Mouse (Mus musculus) heart, adult 9 months (tissue): ENCODE results near the gene Ltk.
A peak's percentile ranks its signal among the peaks of the same experiment; 100 is the strongest.

Experiments
- DNase-seq, 2 experiments: peaks; one replicate each; pipeline ENCODE4 v3.0.0; 2022; ENCODE audit warnings: low spot score in 2 of 2

Gene Ltk

GRCm38 (mm10) chr2:119760251-119760650 is at the start of gene Ltk:
Gene Ltk, minus strand, starts transcription at chr2:119760431.
- no peak for DNase-seq

DNA sequence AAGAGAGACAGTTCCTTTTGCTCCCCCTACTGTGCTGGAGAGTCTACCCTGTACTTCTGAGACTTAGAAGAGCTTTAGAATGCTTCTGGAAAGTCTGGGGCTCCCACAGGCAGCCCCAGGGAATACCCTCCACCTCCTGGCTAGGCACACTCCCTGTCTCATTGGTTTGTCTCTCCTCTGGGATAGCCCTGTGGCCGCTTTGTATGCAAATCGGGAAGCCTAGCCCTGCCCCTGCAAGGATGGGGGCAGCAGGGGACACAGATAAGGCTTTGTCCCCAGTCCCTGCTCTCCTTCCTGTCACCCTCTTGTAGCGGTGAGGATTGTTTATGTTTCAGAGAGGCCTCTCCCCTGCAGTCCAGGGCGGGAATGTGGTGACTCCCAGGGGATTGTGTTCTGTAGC is 48.6 kb upstream of the Ltk start:
- DNase-seq, result no peak

GRCm38 (mm10) chr2:119808438-119808837 is 48.2 kb upstream of the Ltk start:
- DNase-seq, result no peak

DNA sequence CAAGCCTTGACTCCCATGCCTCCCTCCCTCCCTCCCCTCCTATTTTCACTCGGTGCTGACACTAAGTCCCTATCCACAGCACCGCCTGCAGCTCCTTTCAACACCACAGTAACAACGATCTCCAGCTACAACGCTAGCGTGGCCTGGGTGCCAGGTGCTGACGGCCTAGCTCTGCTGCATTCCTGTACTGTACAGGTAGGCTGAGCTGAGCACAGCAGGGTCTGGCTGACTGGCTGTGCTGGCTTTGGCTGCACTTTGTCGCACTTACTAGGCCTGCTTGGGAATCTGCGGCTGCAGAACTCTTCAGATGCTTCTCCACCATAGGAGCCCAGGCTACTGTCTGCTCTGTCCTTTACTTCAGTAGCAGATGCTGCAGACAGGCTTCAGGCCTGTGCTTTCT is 45.3 kb upstream of the Ltk start:
- no peak for DNase-seq

DNA sequence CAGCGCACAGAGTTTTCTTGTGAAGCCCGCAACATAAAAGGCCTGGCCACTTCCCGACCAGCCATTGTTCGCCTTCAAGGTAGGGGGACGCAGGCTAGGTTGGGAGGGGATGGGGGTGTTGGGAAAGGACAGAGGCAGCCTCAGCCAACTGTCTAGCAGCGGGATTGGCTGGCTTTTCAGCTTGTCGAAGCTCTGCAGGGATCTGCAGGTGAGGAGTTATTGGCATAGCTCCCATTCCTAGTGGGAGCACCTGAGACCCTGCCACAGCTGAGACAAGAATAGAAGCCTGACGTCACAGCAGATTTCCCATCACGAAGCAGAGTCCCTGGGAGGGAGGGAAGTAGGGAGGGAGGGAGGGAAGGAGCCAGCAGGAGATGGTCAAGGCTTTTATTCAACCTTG is 44.5 kb upstream of the Ltk start:
- no peak for DNase-seq

- no peak for DNase-seq
Observed at GRCm38 (mm10) chr2:119804275-119804628, 44.0 kb upstream of the Ltk start.

GRCm38 (mm10) chr2:119803618-119804274 is 43.5 kb upstream of the Ltk start:
- no peak for DNase-seq

DNA sequence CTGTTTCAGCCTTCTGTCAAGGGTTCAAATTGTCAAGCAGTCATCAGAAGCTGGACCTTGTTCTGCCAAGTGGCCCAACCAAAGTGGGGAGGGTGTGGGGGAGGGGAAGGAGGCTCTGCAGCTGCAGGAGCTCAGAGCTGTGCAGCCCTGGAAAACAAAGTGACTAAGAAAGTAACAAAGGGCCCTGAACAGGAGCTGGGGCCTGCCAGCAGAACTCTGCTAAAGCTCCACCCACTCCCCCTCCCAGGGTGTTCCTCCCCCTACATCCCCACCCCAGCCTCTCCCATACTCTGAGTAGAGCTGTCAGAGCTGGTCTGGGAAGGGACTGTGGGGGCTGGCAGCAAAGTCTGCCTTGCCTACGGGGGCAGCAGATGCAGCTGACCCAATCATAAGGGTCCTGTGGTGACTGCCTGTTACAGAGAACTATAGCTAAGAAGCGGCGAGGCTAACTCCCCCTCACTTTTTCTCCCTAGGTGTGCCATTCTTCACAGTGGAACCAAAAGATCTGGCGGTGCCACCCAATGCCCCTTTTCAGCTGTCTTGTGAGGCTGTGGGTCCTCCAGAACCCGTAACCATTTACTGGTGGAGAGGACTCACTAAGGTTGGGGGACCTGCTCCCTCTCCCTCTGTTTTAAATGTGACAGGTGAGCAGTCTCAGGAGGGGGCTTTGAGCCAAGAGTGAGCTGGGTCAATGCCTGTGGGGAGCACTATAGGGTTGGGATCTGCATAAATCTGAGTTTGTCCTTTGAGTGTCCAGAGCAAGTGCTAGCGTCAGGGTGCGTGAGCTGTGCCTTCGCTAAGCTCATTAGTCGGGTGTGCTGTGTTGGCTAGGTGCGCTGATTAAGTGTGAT is 42.8 kb upstream of the Ltk start:
- DNase-seq, result no peak

GRCm38 (mm10) chr2:119800876-119801846 is 40.9 kb upstream of the Ltk start:
- no peak for DNase-seq

- DNase-seq, result no peak
Observed at GRCm38 (mm10) chr2:119799961-119800550, 39.8 kb upstream of the Ltk start.

- DNase-seq, result peak in 1 of 2 experiments; percentile 25
Observed at GRCm38 (mm10) chr2:119799181-119799960, 39.1 kb upstream of the Ltk start.

- peak; percentile 74 to 76 for DNase-seq
Observed at GRCm38 (mm10) chr2:119798246-119798927, 38.2 kb upstream of the Ltk start.

GRCm38 (mm10) chr2:119797279-119797783 is 37.1 kb upstream of the Ltk start, which contains the start of gene Tyro3:
Gene Tyro3, plus strand, starts transcription at chr2:119797733.
- no peak for DNase-seq

GRCm38 (mm10) chr2:119789996-119790395 is 29.8 kb upstream of the Ltk start:
- no peak for DNase-seq

DNA sequence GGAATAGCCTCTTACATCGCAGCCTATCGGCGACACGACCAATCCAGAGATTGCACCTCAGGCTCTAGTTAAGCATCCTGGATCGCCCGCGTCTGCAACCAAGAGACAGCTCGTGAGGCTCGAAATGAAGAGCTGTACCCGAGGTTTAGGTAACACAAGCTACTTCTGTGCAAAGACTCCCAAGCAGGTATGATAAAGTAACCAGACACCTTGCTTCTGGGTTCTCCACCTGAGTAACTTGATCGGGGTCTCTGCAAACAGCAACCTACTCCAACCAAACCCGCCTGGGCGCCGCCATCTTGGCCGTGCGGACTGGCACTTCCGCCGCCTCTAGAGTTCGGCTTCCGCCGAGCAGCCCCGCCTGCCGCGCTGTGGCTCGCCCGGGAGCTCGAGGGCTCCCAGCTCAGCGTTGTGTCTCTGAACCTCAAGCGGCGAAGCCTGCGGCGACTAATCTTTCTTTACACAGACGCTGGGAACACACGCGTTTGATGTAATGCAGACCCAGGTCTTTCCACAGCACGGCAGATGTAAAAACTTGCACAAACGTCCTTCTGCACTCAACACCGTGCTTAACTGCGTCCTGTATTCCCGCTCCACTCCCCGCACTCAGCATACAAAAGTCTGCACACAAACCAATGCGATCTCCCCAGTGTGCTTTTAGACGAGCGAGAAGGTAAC is 27.1 kb upstream of the Ltk start, which contains the start of gene Rpap1:
TSS of gene Rpap1 (minus strand) at position 332 of the 678 bp plus-strand sequence.
- DNase-seq, result peak; percentile 67 to 75

DNA sequence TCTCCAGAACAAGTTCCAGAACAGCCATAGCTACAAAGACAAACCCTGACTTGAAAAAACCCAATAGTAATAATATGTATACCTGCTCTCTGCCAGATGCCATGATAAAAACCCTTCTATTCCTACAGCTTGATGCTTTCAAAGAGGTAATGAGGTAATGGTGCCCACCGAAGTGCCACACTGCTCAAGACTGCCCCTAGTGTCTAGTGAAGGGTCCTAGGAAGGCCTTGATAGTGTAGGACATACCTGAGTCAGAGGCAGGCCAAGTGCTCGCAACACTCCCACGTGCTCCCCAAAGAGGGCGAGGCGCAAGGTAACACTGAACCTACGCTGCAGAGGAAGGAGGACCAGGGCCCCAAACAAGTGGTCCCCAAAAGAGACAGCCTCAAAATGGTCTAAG is 7.0 kb upstream of the Ltk start:
- DNase-seq, result no peak

GRCm38 (mm10) chr2:119763924-119764323 is 3.7 kb upstream of the Ltk start:
- no peak for DNase-seq

DNA sequence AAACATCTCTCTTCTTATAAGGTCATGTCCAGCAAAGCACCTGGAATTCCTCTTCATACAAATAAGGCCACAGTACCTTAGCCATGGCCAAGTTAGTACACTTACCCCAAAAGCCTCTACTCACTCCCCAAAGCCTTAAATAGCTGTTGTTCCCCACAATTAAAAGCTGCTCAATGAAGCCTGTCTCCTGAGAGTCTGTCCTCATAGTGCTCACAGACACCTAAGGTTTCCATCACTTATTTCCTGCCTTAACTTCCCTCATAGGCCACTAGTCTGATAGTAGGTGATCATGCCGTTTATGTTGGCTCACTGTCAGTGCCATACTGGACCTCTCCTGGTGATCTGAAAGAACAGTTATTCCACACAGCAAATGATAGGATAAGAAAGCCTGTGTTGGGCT is 2.0 kb upstream of the Ltk start:
- no peak for DNase-seq
